Mouse (Mus musculus): ENCODE results near the gene Col25a1. TPM values are rescaled to one million over a fixed set of nuclear protein-coding genes. Genes with fewer than 3 reads are reported as not detected.

The Col25a1 gene
- polyA plus RNA-seq, 1 experiment = 10.1 TPM

- no peak for TF ChIP-seq POLR2A (IDR thresholded peaks at IDR 0.05; ENCODE audit: borderline replicate concordance, extremely low read depth, insufficient read depth, insufficient read length, poor library complexity, severe bottlenecking)
- no peak for TF ChIP-seq CTCF (IDR thresholded peaks at IDR 0.05; ENCODE audit: borderline replicate concordance, extremely low read depth, insufficient read depth, insufficient read length)
- no peak for DNase-seq (ENCODE audit: low read depth)
Observed at GRCm38 (mm10) chr3:130127840-130128239, 3.5 kb upstream of the Col25a1 start.

- DNase-seq (ENCODE audit: low read depth) = peak; percentile 75
- no peak for TF ChIP-seq CTCF (IDR thresholded peaks at IDR 0.05; ENCODE audit: borderline replicate concordance, extremely low read depth, insufficient read depth, insufficient read length)
- no peak for TF ChIP-seq POLR2A (IDR thresholded peaks at IDR 0.05; ENCODE audit: borderline replicate concordance, extremely low read depth, insufficient read depth, insufficient read length, poor library complexity, severe bottlenecking)
Observed at GRCm38 (mm10) chr3:130128564-130128963, 2.7 kb upstream of the Col25a1 start.

GRCm38 (mm10) chr3:130129635-130130206, 1.6 kb upstream of the Col25a1 start:
- DNase-seq (ENCODE audit: low read depth) = no peak
- TF ChIP-seq POLR2A (IDR thresholded peaks at IDR 0.05; ENCODE audit: borderline replicate concordance, extremely low read depth, insufficient read depth, insufficient read length, poor library complexity, severe bottlenecking) (no peak), CTCF (IDR thresholded peaks at IDR 0.05; ENCODE audit: borderline replicate concordance, extremely low read depth, insufficient read depth, insufficient read length) (peak; percentile 59; the same call in 1 of the 2 replicates)

- TF ChIP-seq CTCF (IDR thresholded peaks at IDR 0.05; ENCODE audit: borderline replicate concordance, extremely low read depth, insufficient read depth, insufficient read length) (no peak), POLR2A (IDR thresholded peaks at IDR 0.05; ENCODE audit: borderline replicate concordance, extremely low read depth, insufficient read depth, insufficient read length, poor library complexity, severe bottlenecking) (no peak)
Observed at GRCm38 (mm10) chr3:130137204-130137603, 5.9 kb downstream of the Col25a1 start.

GRCm38 (mm10) chr3:130137640-130138039, 6.3 kb downstream of the Col25a1 start:
- no peak for DNase-seq (ENCODE audit: low read depth)
- TF ChIP-seq CTCF (IDR thresholded peaks at IDR 0.05; ENCODE audit: borderline replicate concordance, extremely low read depth, insufficient read depth, insufficient read length) (no peak), POLR2A (IDR thresholded peaks at IDR 0.05; ENCODE audit: borderline replicate concordance, extremely low read depth, insufficient read depth, insufficient read length, poor library complexity, severe bottlenecking) (no peak)

More at GRCm38 (mm10) chr3:130137204-130137603, 5.9 kb downstream of the Col25a1 start:
- DNase-seq (ENCODE audit: low read depth) = no peak

GRCm38 (mm10) chr3:130145874-130146273, 14.6 kb downstream of the Col25a1 start:
- DNase-seq (ENCODE audit: low read depth) = peak; percentile 45

GRCm38 (mm10) chr3:130147827-130148226, 16.5 kb downstream of the Col25a1 start:
- TF ChIP-seq POLR2A (IDR thresholded peaks at IDR 0.05; ENCODE audit: borderline replicate concordance, extremely low read depth, insufficient read depth, insufficient read length, poor library complexity, severe bottlenecking) (no peak), CTCF (IDR thresholded peaks at IDR 0.05; ENCODE audit: borderline replicate concordance, extremely low read depth, insufficient read depth, insufficient read length) (no peak)
- peak; percentile 53 for DNase-seq (ENCODE audit: low read depth)

More at GRCm38 (mm10) chr3:130145874-130146273, 14.6 kb downstream of the Col25a1 start:
- TF ChIP-seq CTCF (IDR thresholded peaks at IDR 0.05; ENCODE audit: borderline replicate concordance, extremely low read depth, insufficient read depth, insufficient read length) = no peak
- no peak for TF ChIP-seq POLR2A (IDR thresholded peaks at IDR 0.05; ENCODE audit: borderline replicate concordance, extremely low read depth, insufficient read depth, insufficient read length, poor library complexity, severe bottlenecking)

- TF ChIP-seq CTCF (IDR thresholded peaks at IDR 0.05; ENCODE audit: borderline replicate concordance, extremely low read depth, insufficient read depth, insufficient read length) (no peak), POLR2A (IDR thresholded peaks at IDR 0.05; ENCODE audit: borderline replicate concordance, extremely low read depth, insufficient read depth, insufficient read length, poor library complexity, severe bottlenecking) (no peak)
Observed at GRCm38 (mm10) chr3:130149180-130149579, 17.9 kb downstream of the Col25a1 start.

GRCm38 (mm10) chr3:130153117-130153516, 21.8 kb downstream of the Col25a1 start:
- DNase-seq (ENCODE audit: low read depth) = no peak
- TF ChIP-seq POLR2A (IDR thresholded peaks at IDR 0.05; ENCODE audit: borderline replicate concordance, extremely low read depth, insufficient read depth, insufficient read length, poor library complexity, severe bottlenecking) (no peak), CTCF (IDR thresholded peaks at IDR 0.05; ENCODE audit: borderline replicate concordance, extremely low read depth, insufficient read depth, insufficient read length) (no peak)

More at GRCm38 (mm10) chr3:130149180-130149579, 17.9 kb downstream of the Col25a1 start:
- no peak for DNase-seq (ENCODE audit: low read depth)

GRCm38 (mm10) chr3:130157551-130157950, 26.2 kb downstream of the Col25a1 start:
- TF ChIP-seq POLR2A (IDR thresholded peaks at IDR 0.05; ENCODE audit: borderline replicate concordance, extremely low read depth, insufficient read depth, insufficient read length, poor library complexity, severe bottlenecking) = no peak
- TF ChIP-seq CTCF (IDR thresholded peaks at IDR 0.05; ENCODE audit: borderline replicate concordance, extremely low read depth, insufficient read depth, insufficient read length) = no peak
- no peak for DNase-seq (ENCODE audit: low read depth)

- TF ChIP-seq POLR2A (IDR thresholded peaks at IDR 0.05; ENCODE audit: borderline replicate concordance, extremely low read depth, insufficient read depth, insufficient read length, poor library complexity, severe bottlenecking) (no peak), CTCF (IDR thresholded peaks at IDR 0.05; ENCODE audit: borderline replicate concordance, extremely low read depth, insufficient read depth, insufficient read length) (no peak)
- DNase-seq (ENCODE audit: low read depth) = no peak
Observed at GRCm38 (mm10) chr3:130159906-130160305, 28.6 kb downstream of the Col25a1 start.

- TF ChIP-seq POLR2A (IDR thresholded peaks at IDR 0.05; ENCODE audit: borderline replicate concordance, extremely low read depth, insufficient read depth, insufficient read length, poor library complexity, severe bottlenecking) (no peak), CTCF (IDR thresholded peaks at IDR 0.05; ENCODE audit: borderline replicate concordance, extremely low read depth, insufficient read depth, insufficient read length) (no peak)
- no peak for DNase-seq (ENCODE audit: low read depth)
Observed at GRCm38 (mm10) chr3:130160902-130161301, 29.6 kb downstream of the Col25a1 start.
